18 mouse cellular contexts compared by ENCODE assay signal in genomic region chr7:138202162-138202832, GRCm38 (mm10).
DNase-seq lines count a peak whose midpoint lies in the region; ATAC-seq and TF ChIP-seq lines count a peak whose summit lies in the region.
"Had no signal": no experiment of that assay in that cellular context is flagged by ENCODE, and none has a peak within 500 bp of the region (broad histone marks: within the 10 kb centered on the region; RNA-seq: fewer than 3 reads in every experiment).

No protein-coding gene starts in this region.

- ATAC-seq in lung, postnatal 0 days: peak; percentile 40; the same call in 1 of the 2 replicates
- 0 out of 2 replicates have a peak, but pooled peaks have one; percentile 25 for ATAC-seq in megakaryocyte-erythroid progenitor cell, adult 5-6 weeks (replicated peaks; ENCODE audit: low FRiP score, low TSS enrichment, poor library complexity, severe bottlenecking)
- ATAC-seq: forebrain, postnatal 0 days; midbrain, embryonic 15.5 days had no signal

- no peaks in the 10 kb centered on the region for H3K36me3 ChIP-seq in lung, postnatal 0 days (ENCODE audit: insufficient read depth, low read length)
- H3K36me3 ChIP-seq: embryonic facial prominence, embryonic 15.5 days; hindbrain, embryonic 12.5 days; midbrain, embryonic 15.5 days had no signal

- peak; percentile 34 for DNase-seq in kidney, postnatal 10 days
- no peak for DNase-seq in kidney, adult 9 months
- DNase-seq in c-Kit-positive CD71-negative TER-119-negative erythroid progenitor cells, embryonic 14.5 days (ENCODE audit: low read depth): peak; percentile 14
- peak; percentile 17 for DNase-seq in lung, postnatal 0 days (ENCODE audit: low spot score)
- DNase-seq in thymus, adult 18-20 months: no peak
- no peak for DNase-seq in urinary bladder, adult 2 months (ENCODE audit: low spot score)
- DNase-seq: adrenal gland, adult 2 months; cerebellum, adult 9-10 months; forebrain, postnatal 0 days; gastrocnemius, postnatal 36 days; heart, postnatal 10 days; thymus, postnatal 36 days had no signal

- no peaks in the 10 kb centered on the region for H3K4me1 ChIP-seq in lung, postnatal 0 days (ENCODE audit: insufficient read depth, low read depth, low read length)
- H3K4me1 ChIP-seq: embryonic facial prominence, embryonic 15.5 days; midbrain, embryonic 15.5 days had no signal

- H3K9ac ChIP-seq in lung, postnatal 0 days (replicated peaks; ENCODE audit: low read depth): no peak overlapping the region
- H3K9ac ChIP-seq: embryonic facial prominence, embryonic 15.5 days; forebrain, postnatal 0 days; hindbrain, embryonic 12.5 days; liver, embryonic 14.5 days; midbrain, embryonic 15.5 days had no signal

- H3K27ac ChIP-seq in lung, postnatal 0 days (ENCODE audit: low read length): no peak overlapping the region
- H3K27ac ChIP-seq: embryonic facial prominence, embryonic 15.5 days; hindbrain, embryonic 12.5 days; liver, embryonic 14.5 days; midbrain, embryonic 15.5 days had no signal

- no peak overlapping the region for H3K4me3 ChIP-seq in lung, postnatal 0 days (ENCODE audit: low read depth, low read length)
- H3K4me3 ChIP-seq: embryonic facial prominence, embryonic 15.5 days; hindbrain, embryonic 12.5 days; midbrain, embryonic 15.5 days had no signal

- TF ChIP-seq EP300 in lung, postnatal 0 days (IDR thresholded peaks at IDR 0.05): no peak

- 42% methylated on average over 15 of the region's 15 CpGs for WGBS in lung, postnatal 0 days

- H3K27me3 ChIP-seq in lung, postnatal 0 days (replicated peaks; ENCODE audit: insufficient read depth, low read length): no peaks in the 10 kb centered on the region
- H3K27me3 ChIP-seq: embryonic facial prominence, embryonic 15.5 days; hindbrain, embryonic 12.5 days; midbrain, embryonic 15.5 days had no signal

- no peak for TF ChIP-seq CTCF in lung, postnatal 0 days (IDR thresholded peaks at IDR 0.05)

- H3K9me3 ChIP-seq in lung, postnatal 0 days (ENCODE audit: low read length): no peaks in the 10 kb centered on the region
- H3K9me3 ChIP-seq: embryonic facial prominence, embryonic 15.5 days; hindbrain, embryonic 12.5 days; midbrain, embryonic 15.5 days had no signal

- H3K4me2 ChIP-seq in lung, postnatal 0 days (replicated peaks; ENCODE audit: low read depth, low read length): no peak overlapping the region
- H3K4me2 ChIP-seq: embryonic facial prominence, embryonic 15.5 days; heart, embryonic 11.5 days; hindbrain, embryonic 12.5 days; midbrain, embryonic 15.5 days had no signal

Comparison
In these comparisons a context has a peak if more than half of its experiments do, and no peak if none do; other contexts are left out.
1. DNase-seq: peak in kidney, postnatal 10 days (single experiment), c-Kit-positive CD71-negative TER-119-negative erythroid progenitor cells, embryonic 14.5 days (single experiment) and lung, postnatal 0 days (single experiment); none in kidney, adult 9 months (single experiment), thymus, adult 18-20 months (0 of 2) and urinary bladder, adult 2 months (single experiment).